Mouse (Mus musculus) kidney, embryonic 15.5 days (tissue): Measurements from ENCODE around the gene Hscb. TPM values are rescaled to one million over a fixed set of nuclear protein-coding genes. Genes with fewer than 3 reads are reported as not detected.

ENCODE experiments used
- polyA plus RNA-seq: library from polyadenylated mRNA; unstranded; fragments of >200 nt; fragmentation: Nextera tagmentation; extraction: Ambion mirVana; gene quantifications from 2 replicates; pipeline ENCODE4 v1.2.1, GENCODE M21; 2015

Hscb gene
- polyA plus RNA-seq, 1 experiment from 2014 or later = 31.5 TPM

Other genes starting within 250 kb of the Hscb start
- gene Noc4l, start 186.4 kb downstream of the Hscb start, polyA plus RNA-seq = 54.0 and 62.4 TPM in 2 replicates
- 23.7 and 28.2 TPM in 2 replicates for gene Ddx51, start 186.3 kb downstream of the Hscb start, polyA plus RNA-seq
- gene Ep400, start 69.1 kb downstream of the Hscb start, polyA plus RNA-seq = 45.0 and 47.5 TPM in 2 replicates
- 41.6 and 42.8 TPM in 2 replicates for gene Pus1, start 59.1 kb downstream of the Hscb start, polyA plus RNA-seq
- gene Ulk1, start 29.7 kb downstream of the Hscb start, polyA plus RNA-seq = 16.2 and 19.3 TPM in 2 replicates
- 36.3 and 36.8 TPM in 2 replicates for gene Chek2, start 202 bp upstream of the Hscb start, polyA plus RNA-seq
- 13.9 and 14.4 TPM in 2 replicates for gene Ttc28, start 40.0 kb upstream of the Hscb start, polyA plus RNA-seq